Mouse (Mus musculus): ENCODE data around the gene Mmp14.

Gene Mmp14

DNA sequence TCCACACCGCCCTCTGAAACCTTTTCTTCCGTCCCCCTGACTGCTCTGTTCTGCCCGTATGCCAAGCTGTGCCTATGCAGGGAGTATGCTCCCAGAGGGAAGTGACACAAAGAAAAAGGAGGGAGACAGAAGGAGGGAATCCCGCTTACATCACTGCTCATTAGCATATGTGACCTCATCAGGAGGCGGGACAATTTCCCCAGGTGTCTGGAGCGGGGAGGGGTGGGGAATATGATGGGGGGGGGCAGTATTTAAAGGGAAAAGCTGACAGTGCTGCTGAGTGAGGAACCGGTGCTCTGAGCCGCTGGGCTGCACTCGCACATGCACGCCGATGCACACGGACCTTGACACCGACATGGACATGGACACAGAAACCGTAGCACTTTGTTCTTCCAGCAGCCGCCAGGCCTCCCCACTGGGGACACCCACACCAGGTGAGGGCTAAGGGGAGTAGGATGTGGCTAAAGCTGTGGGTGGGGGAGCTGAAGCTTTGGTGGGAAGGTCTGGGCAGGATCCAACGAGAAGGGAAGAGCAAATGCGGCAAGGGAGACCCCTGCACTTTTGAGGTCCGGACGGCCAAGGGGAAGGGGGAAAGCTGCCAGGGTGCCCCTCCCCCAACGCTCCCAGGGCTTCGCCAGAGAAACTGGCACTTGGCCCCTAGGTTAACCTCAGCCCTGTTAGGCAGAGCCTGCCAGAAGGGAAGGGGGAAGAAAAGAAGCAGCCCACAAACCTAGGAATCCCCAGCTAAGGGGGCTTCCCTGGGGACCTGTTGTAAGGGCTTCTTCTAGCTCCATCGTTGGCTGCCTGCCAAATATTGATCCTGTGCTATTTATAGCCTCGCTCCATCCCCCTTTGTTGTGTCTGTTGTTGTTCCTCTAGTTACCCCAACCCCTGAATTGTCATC, 44.8 kb downstream of the Mmp14 start, which contains the start of gene Rem2:
TSS of gene Rem2 (plus strand) at position 160 of the 904 bp plus-strand sequence.
- DNase-seq, result peak; percentile 83 to 84

DNA sequence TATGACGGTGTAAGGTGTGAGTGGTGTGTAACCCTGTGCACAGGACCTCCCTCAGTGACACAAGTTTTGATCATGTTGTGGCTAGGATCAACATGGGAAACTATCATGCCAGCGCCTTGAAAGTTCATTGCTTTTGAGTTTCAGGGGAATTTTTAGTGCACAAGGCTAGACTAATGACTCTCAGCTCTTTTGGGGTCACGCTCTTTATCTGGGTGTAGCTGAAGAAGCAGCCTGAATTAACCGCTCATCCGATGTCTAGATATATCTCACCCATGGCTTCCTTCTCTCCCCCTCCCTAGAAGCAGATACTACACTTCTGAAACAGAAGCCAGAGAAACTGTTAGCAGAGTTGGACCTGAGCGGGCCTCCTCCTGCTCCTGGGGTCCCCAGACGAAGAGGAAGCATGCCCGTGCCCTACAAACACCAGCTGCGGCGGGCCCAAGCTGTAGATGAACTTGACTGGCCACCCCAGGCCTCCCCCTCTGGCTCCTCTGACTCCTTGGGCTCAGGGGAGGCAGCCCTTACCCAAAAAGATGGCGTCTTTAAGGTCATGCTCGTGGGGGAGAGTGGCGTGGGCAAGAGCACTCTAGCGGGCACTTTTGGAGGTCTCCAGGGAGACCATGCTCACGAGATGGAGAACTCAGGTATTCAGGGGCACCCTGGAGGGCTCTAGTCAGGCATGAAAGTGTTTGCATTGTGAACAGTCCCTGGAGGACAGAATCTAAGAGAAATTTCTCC, 45.9 kb downstream of the Mmp14 start:
- DNase-seq, result no peak

DNA sequence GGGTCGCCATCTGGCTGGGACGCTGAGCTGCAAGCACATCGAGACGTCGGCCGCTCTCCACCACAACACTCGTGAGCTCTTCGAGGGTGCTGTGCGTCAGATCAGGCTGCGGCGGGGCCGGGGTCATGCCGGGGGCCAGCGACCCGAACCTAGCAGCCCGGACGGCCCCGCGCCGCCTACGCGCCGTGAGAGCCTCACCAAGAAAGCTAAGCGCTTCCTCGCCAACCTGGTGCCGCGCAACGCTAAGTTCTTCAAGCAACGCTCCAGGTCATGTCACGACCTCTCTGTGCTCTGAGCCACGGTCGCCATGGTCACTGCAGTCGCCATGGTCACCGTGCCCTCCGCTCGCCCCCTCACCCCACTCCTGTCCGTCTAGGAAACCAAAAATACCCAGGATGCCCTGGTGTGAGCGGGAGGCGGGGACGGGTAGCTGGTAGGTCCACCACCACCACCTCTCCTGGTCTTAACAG, 48.1 kb downstream of the Mmp14 start:
- DNase-seq, result no peak

DNA sequence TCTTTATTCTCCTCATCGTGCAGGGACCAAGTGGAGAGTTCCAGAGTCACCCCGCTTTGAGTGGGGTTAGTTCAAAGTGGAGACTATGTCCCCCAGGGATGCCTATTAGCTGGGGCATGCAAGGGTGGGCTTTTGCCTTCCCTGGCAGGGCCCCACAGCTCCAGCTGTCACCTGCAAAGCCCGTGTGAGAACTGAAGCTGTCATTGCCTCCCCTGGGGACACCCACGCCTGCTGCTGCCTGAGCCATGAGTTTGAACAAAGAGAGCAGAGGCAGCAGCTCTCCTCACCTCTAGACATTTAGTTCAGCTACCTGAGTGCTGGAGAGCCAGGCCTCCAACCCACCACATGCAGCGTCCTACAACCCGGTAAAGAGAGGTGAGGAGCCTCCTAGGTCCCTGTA, 49.3 kb downstream of the Mmp14 start:
- DNase-seq, result no peak

DNA sequence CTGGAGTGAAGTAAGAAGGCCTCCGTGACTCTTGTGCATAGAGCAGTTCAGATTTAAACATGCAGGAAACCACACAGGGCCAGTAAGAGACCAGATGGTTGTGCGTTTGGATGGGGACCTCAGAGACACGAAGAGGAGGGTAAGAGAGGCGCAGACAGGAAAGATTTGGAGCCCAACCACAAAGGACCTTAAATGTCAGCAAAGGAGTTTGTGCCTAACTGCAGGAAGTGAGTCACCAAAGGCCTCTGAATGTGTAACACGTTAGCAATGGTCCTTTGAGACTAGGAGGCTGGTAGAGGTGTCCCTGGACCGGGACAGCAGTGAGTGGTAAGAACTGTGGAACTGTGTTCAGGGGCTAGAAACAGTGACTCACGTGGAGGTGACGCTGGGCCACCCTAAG, 50.0 kb downstream of the Mmp14 start:
- no peak for DNase-seq

DNA sequence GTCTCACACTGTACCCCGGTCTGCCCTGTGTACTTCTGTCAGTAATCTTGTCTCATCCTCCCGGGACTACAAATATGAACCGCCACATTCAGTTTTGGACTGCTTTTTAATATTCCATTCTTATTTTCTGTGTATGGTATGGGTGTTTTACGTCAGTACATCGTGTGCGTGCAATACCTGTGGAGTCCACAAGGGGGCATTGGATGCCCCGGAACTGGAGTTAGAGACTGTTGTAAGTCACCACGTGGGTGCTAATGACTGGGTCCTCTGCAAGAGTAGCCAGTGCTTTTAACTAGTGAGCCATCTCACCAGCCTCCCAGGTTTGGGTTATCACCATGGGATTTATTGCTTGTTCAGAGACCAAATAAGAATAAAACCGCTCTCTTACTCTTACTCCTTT, 51.1 kb downstream of the Mmp14 start:
- DNase-seq, result peak; percentile 47 to 65

DNA sequence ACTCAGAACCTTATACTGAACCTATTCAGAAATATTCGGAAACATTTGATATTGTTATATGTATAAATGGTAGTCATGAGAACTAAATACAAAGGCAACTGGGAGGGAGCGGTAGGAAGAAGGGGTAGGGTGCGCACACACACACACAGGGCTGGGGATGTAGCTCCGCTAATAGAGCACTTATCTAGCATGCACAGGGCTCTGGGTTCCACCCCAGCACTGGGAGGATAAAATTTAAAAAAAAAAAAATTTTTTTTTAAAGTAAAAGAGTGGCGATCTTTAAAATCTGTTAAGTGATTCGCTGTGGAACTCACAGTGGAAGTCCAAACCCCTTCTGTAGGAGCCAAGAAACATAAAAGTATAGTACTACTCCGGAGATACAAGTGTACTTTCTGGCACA, 54.5 kb downstream of the Mmp14 start:
- no peak for DNase-seq

DNA sequence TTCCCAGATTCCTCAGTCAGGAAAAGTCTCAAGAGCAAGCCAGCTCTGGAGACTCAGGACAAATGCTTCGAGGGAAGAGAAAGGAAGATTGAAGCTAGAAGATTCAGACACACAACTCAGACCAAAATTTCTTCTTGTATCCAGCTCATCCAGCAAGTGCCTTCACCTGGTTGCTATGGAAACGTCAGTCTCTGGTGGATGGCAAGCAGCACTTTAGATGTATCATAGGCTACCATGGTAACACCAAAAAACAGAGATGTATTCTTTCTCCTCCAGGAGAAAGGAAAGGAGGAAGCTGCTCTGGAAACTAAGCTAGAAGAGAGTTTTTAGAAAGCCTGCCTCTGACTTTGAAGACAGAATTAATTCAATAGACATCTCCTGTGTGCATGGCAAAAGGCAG, 56.3 kb downstream of the Mmp14 start:
- DNase-seq, result no peak

DNA sequence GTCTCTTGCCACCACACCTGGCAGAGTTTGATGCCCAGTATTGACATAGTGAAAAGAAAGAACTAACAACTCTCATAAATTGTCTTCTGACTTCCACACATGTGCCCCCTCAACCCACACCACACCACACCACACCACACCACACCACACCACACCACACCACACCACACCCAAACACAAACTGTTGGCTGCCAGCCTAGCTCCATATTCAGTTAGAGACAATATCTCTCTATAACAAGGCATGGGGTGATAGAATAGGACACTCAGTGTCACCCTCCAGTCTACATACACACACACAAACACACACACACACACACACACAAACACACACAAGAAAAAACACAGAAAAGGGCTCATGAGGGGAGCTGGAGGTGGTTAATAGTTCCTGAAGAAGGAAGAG, 56.9 kb downstream of the Mmp14 start:
- DNase-seq, result no peak

DNA sequence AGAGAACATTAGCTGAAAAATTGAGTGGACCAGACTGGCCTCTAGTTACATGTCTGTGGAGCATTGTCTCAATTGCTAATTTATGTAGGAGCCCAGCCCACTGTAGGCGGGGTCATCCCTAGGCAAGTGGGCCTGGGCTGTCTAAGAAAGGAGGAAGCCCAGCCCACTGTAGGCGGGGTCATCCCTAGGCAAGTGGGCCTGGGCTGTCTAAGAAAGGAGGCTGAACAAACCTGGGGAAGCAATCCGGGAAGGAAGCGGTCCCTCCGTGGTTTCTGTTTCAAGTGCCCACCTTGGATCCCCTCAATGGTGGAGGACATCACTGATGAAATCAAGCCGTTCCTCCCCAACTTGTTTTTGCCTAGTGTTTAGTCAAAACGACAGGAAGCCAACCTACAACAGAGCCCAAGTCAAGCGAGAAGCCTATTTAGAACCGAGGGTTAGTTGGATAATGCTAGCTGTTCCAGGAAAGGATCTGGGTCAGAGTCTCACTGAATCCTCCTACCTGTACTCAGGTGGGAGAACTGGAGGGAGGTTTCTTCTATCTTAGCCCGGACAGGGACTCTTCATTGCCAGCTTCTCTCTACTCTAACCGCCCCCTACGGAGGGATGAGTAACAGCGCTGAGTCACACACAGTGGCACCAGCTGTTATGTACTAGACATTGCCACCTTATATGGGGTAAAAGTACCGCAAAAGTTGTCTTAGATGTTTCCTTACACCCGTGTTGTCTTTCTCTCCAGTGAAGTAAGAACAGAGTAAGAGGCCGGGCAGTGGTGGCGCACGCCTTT, 61.1 kb downstream of the Mmp14 start:
- DNase-seq, result no peak

DNA sequence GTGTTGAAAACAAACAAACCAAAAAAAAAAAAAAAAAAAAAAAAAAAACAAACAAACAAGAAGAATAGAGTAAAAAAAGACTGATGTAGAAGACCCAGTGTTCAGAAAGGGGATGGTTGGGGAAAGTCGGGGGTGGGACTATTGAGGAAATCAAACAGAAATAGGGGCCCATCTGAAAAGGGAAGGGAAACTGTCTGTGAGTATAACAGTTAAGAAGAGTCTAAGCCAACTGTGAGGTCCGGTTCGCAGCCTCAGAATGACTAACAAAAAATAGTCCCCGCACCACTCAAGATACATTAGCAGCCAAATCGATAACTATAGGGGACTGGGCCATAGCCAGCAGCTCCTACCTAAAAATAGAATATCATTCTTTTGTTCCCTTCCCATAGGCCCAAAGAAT, 61.8 kb downstream of the Mmp14 start:
- DNase-seq, result no peak

DNA sequence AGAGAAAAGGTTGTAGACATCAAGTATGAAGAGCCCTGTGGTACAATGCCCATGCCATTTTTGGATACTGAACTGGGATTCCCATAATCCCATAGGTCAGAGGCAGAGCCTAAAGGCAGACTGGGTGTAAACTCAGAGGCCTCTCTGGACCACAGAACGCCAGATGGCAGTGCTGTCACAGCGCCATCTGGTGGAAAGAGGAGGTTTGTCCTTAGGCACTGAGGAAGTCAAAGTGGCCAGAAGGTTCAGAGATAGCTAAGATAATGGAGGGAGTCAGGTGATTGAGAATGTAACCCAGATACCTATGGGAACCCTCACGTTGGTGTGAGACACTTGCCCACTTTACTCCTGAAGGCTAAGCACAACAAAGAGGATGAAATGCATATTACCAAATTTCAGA, 62.8 kb downstream of the Mmp14 start:
- peak; percentile 82 to 86 for DNase-seq
